In genomic region chr5:142702511-142703138, GRCm38 (mm10) we compare ENCODE assay signal across 7 mouse cellular contexts. TPM values are rescaled to one million over a fixed set of nuclear protein-coding genes. Genes with fewer than 3 reads are reported as not detected.
DNase-seq lines count a peak whose midpoint lies in the region; ATAC-seq and TF ChIP-seq lines count a peak whose summit lies in the region.

No protein-coding gene starts in this region.

- no peaks in the 10 kb centered on the region for H3K36me3 ChIP-seq in liver, adult 2 months (ENCODE audit: control insufficient read depth, insufficient read depth, low read length)
- H3K36me3 ChIP-seq in forebrain, embryonic 12.5 days (replicated peaks) = peaks cover 21% of the 10 kb centered on the region
- H3K36me3 ChIP-seq in limb, embryonic 14.5 days (ENCODE audit: control insufficient read depth, insufficient read depth, low read length) = no peaks in the 10 kb centered on the region

- no peak overlapping the region; the same call in 1 of the 2 replicates for H3K9ac ChIP-seq in liver, adult 2 months (ENCODE audit: low read depth, low read length)
- H3K9ac ChIP-seq in forebrain, embryonic 12.5 days = peak overlapping the region; percentile 84
- peak overlapping the region; percentile 68 for H3K9ac ChIP-seq in limb, embryonic 14.5 days (ENCODE audit: low read depth, low read length, severe bottlenecking)

- H3K4me2 ChIP-seq in forebrain, embryonic 12.5 days = peak overlapping the region; percentile 87
- peak overlapping the region; percentile 98 for H3K4me2 ChIP-seq in limb, embryonic 14.5 days (replicated peaks; ENCODE audit: low read depth, low read length, severe bottlenecking)

- no peak; the same call in 1 of the 2 replicates for ATAC-seq in forebrain, embryonic 12.5 days (ENCODE audit: low FRiP score)
- ATAC-seq in limb, embryonic 14.5 days (ENCODE audit: low FRiP score, low read depth) = no peak; the same call in 1 of the 2 replicates

- peak overlapping the region; percentile 29; the same call in 1 of the 2 replicates for H3K4me3 ChIP-seq in liver, adult 2 months (ENCODE audit: insufficient read depth, low read depth, low read length)
- H3K4me3 ChIP-seq in forebrain, embryonic 12.5 days (replicated peaks) = peak overlapping the region; percentile 81
- peak overlapping the region; percentile 62 for H3K4me3 ChIP-seq in limb, embryonic 14.5 days (replicated peaks; ENCODE audit: low read length)
- H3K4me3 ChIP-seq in olfactory bulb, adult 2 months (ENCODE audit: insufficient read depth, low read depth, low read length) = peak overlapping the region; percentile 68

- peaks cover 3% of the 10 kb centered on the region; the same call in 1 of the 2 replicates for H3K4me1 ChIP-seq in liver, adult 2 months (ENCODE audit: control insufficient read depth, insufficient read depth, low read length)
- H3K4me1 ChIP-seq in forebrain, embryonic 12.5 days = peaks cover 22% of the 10 kb centered on the region
- 0 out of 2 replicates have a peak, but pooled peaks cover 4% of the 10 kb centered on the region for H3K4me1 ChIP-seq in limb, embryonic 14.5 days (ENCODE audit: control insufficient read depth, insufficient read depth, low read length)
- peaks cover 23% of the 10 kb centered on the region for H3K4me1 ChIP-seq in olfactory bulb, adult 2 months (ENCODE audit: control insufficient read depth, insufficient read depth, low read length)

- TF ChIP-seq CTCF in liver, adult 2 months (IDR thresholded peaks at IDR 0.05; ENCODE audit: low read depth, low read length) = no peak
- no peak for TF ChIP-seq CTCF in olfactory bulb, adult 2 months (IDR thresholded peaks at IDR 0.05; ENCODE audit: insufficient read depth, low read depth, low read length)

- H3K27me3 ChIP-seq in liver, adult 2 months (ENCODE audit: control insufficient read depth, insufficient read depth, low read length) = peaks cover 21% of the 10 kb centered on the region
- H3K27me3 ChIP-seq in forebrain, embryonic 12.5 days = peaks cover 26% of the 10 kb centered on the region
- H3K27me3 ChIP-seq in limb, embryonic 14.5 days (ENCODE audit: control insufficient read depth, insufficient read depth, low read length) = peaks cover 11% of the 10 kb centered on the region; the same call in 1 of the 2 replicates

- intact Hi-C loops in gastrocnemius, postnatal 36 days (cut with DNase I) = no loop called here

- no peak for DNase-seq in liver, adult 2 months (ENCODE audit: extremely low read depth, low read depth, low spot score)
- DNase-seq in liver = no peak
- DNase-seq in limb, embryonic 14.5 days (ENCODE audit: low spot score) = no peak
- no peak for DNase-seq in gastrocnemius, postnatal 36 days
- DNase-seq in layer of hippocampus, adult 8-10 months (ENCODE audit: low spot score in 2 of 2) = no peak

- no peak overlapping the region for H3K27ac ChIP-seq in liver, adult 2 months (replicated peaks; ENCODE audit: insufficient read depth, low read depth, low read length)
- H3K27ac ChIP-seq in forebrain, embryonic 12.5 days = 0 out of 2 replicates have a peak overlapping the region, but pooled peaks have one; percentile 31
- H3K27ac ChIP-seq in limb, embryonic 14.5 days (replicated peaks; ENCODE audit: low read depth, low read length) = no peak overlapping the region
- no peak overlapping the region for H3K27ac ChIP-seq in olfactory bulb, adult 2 months (ENCODE audit: insufficient read depth, low read depth, low read length)

- no peaks in the 10 kb centered on the region for H3K79me2 ChIP-seq in liver, adult 2 months (ENCODE audit: control insufficient read depth, insufficient read depth, low read length)

- no peak for TF ChIP-seq POLR2A in liver, adult 2 months (IDR thresholded peaks at IDR 0.05; ENCODE audit: extremely low read depth, insufficient read depth, low read length)
- TF ChIP-seq POLR2A in limb, embryonic 14.5 days (IDR thresholded peaks at IDR 0.05; ENCODE audit: borderline replicate concordance, extremely low read depth, insufficient read depth, insufficient read length) = no peak
- TF ChIP-seq POLR2A in olfactory bulb, adult 2 months (IDR thresholded peaks at IDR 0.05; ENCODE audit: insufficient read depth, low read depth, low read length) = no peak

- no peaks in the 10 kb centered on the region for H3K9me3 ChIP-seq in forebrain, embryonic 12.5 days
- H3K9me3 ChIP-seq in limb, embryonic 14.5 days (ENCODE audit: control insufficient read depth, low read length) = no peaks in the 10 kb centered on the region

- WGBS in liver, adult 2 months = 24% methylated on average over 18 of the region's 18 CpGs
- 26% methylated on average over 18 of the region's 18 CpGs for WGBS in forebrain, embryonic 12.5 days
- WGBS in limb, embryonic 14.5 days = 22% methylated on average over 16 of the region's 18 CpGs
- 25% methylated on average over 18 of the region's 18 CpGs for WGBS in olfactory bulb, adult 2 months

RNA-seq across cellular contexts. Expression of gene Slc29a4, which starts 10.3 kb away (rescaled TPM):
- total RNA-seq in liver, adult 2 months (2014; rRNA removed) = not detected in 2 replicates
- polyA plus RNA-seq in liver, adult 2 months (2012; rRNA removed) = 0.02 and 0.04 TPM in 2 replicates
- 43.4 and 44.9 TPM in 2 replicates for polyA plus RNA-seq in forebrain, embryonic 12.5 days (2016; fragmentation: Nextera tagmentation; extraction: Ambion mirVana)
- 8.0 and 11.6 TPM in 2 replicates for polyA plus RNA-seq in limb, embryonic 14.5 days (2012; rRNA removed)
- 5.8 and 7.6 TPM in 2 replicates for polyA plus RNA-seq in limb, embryonic 14.5 days (2014; fragmentation: Nextera tagmentation; extraction: Ambion mirVana)
- not detected in 2 replicates for polyA plus RNA-seq in olfactory bulb, adult 2 months (2012; ENCODE audit: insufficient read depth, insufficient read length, low replicate concordance, missing spikeins)
- under 1 TPM; 0.27 to 0.54 TPM for total RNA-seq in gastrocnemius, postnatal 36 days (2021)
- total RNA-seq in layer of hippocampus, adult 8-10 months (2022) = 10 to 100 TPM; 35.4 to 39.1 (median 37.8) TPM

Comparison
In these comparisons a context has a peak if more than half of its experiments do, and no peak if none do; other contexts are left out.
1. H3K4me3 ChIP-seq: peak in every context shown above with its lines; median percentile 81 in forebrain, embryonic 12.5 days; 68 in olfactory bulb, adult 2 months; 62 in limb, embryonic 14.5 days; 29 in liver, adult 2 months.